Mouse (Mus musculus) kidney, adult 2 months (tissue): ENCODE data around the gene Bicra.

Source experiments
- CTCF ChIP-seq: fragments of 200-500 bp; conservative IDR thresholded peaks from 2 replicates; pipeline ENCODE4 v1.5.1; 2011; ENCODE audit warnings: low read depth, mild to moderate bottlenecking, control low read depth, low read length, moderate library complexity, mixed read lengths; ENCODE audit not compliant: insufficient read depth, insufficient read length
- POLR2A ChIP-seq: fragments of 200-500 bp; IDR thresholded peaks from one replicate; pipeline ENCODE4 v1.6.1; 2011; ENCODE audit warnings: low read depth, low read length, control low read depth

DNA sequence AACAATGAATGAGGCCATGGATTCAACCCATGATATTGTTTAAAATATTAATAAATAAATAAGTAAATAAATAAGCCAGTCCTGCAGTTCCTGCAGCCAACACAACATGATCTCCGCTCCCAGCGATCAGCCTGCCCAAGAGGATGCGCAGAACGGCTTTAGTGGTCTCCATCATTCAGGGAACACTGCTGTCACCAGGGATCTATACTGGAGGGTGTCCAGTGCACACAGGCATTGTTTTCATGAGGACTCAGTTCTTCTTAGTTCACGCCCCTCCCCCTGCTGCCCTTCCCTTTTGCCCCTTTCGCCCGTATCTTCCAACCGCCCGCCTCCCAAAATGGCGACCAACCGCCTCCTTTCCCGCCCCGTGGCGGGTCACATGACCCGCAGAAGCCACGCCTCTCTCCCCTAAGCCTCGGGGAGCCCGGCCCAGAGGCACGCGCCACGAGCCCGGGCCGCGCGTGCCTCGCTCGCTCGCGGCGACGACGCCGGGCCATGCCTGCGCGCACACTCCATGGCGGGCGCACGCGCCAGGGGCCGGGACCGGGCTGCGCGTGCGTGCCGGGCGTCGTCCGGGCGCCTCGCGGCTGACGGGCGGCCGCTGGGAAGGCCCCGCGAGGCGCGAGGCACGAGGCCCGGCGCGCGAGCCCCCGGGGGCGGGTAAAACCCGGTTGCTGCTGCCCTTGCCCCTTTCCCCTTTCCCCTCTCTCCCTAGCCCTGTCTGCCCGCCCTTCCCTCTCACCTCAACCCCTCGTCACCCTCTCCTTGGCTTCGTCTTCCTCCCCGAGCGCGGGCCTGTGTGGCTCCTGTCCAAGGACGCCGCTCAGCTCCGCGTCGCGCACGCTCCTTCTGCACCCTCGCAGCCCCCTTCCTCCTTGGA is 13.7 kb upstream of the Bicra start, which contains the start of gene Zfp541:
- TF ChIP-seq CTCF (no peak), POLR2A (no peak)
